Mouse (Mus musculus) embryonic facial prominence, embryonic 13.5 days (tissue): ENCODE data around the gene Tmem95. TPM values are rescaled to one million over a fixed set of nuclear protein-coding genes. Genes with fewer than 3 reads are reported as not detected.
"Not testable (repeated sequence)": the region's sequence is repeated elsewhere in the genome, so short reads cannot be mapped to it uniquely, and the experiment has no call there.

Experiments used
- ATAC-seq: fragments of 200-750 bp; cut with Nextera tagmentation; 2 replicates; pipeline ENCODE4 v1.8.0; 2017; ENCODE audit warnings: low read depth; ENCODE audit not compliant: insufficient number of reproducible peaks, insufficient read depth, low FRiP score, low TSS enrichment
- H3K27ac ChIP-seq: fragments of 300-500 bp; sonication (generic); 2 replicates; pipeline ENCODE4 v1.5.1; 2015; ENCODE audit warnings: moderate library complexity, mild to moderate bottlenecking, inconsistent platforms
- H3K27me3 ChIP-seq: fragments of 300-500 bp; sonication (generic); 2 replicates; pipeline ENCODE4 v1.6.1; 2015; ENCODE audit warnings: mild to moderate bottlenecking, inconsistent platforms
- H3K36me3 ChIP-seq: fragments of 300-500 bp; sonication (generic); 2 replicates; pipeline ENCODE4 v1.6.1; 2015; ENCODE audit warnings: mild to moderate bottlenecking, inconsistent platforms
- H3K4me1 ChIP-seq: fragments of 300-500 bp; sonication (generic); 2 replicates; pipeline ENCODE4 v1.6.1; 2015; ENCODE audit warnings: inconsistent platforms
- H3K4me2 ChIP-seq: fragments of 300-500 bp; sonication (generic); 2 replicates; pipeline ENCODE4 v1.6.1; 2015; ENCODE audit warnings: moderate library complexity, mild to moderate bottlenecking, inconsistent platforms
- H3K4me3 ChIP-seq: fragments of 300-500 bp; sonication (generic); 2 replicates; pipeline ENCODE4 v1.5.1; 2015; ENCODE audit warnings: mild to moderate bottlenecking, inconsistent platforms
- H3K9ac ChIP-seq: fragments of 300-500 bp; sonication (generic); 2 replicates; pipeline ENCODE4 v1.6.1; 2015; ENCODE audit warnings: mild to moderate bottlenecking, inconsistent platforms
- H3K9me3 ChIP-seq: fragments of 300-500 bp; sonication (generic); 2 replicates; pipeline ENCODE4 v1.6.1; 2016; ENCODE audit warnings: inconsistent platforms
- WGBS: fragments of 180-500 bp; shearing (Covaris S2); methylation state at CpG from one replicate; pipeline ENCODE4 v1.1.7; 2015; ENCODE audit warnings: mixed read lengths; 5-methylcytosine and 5-hydroxymethylcytosine counted together
- polyA plus RNA-seq: library from polyadenylated mRNA; unstranded; fragments of >200 nt; fragmentation: Nextera tagmentation; extraction: Ambion mirVana; gene quantifications from 2 replicates; pipeline ENCODE4 v1.2.1, GENCODE M21; 2015

Gene Tmem95
- polyA plus RNA-seq, 1 experiment from 2014 or later = not detected

DNA sequence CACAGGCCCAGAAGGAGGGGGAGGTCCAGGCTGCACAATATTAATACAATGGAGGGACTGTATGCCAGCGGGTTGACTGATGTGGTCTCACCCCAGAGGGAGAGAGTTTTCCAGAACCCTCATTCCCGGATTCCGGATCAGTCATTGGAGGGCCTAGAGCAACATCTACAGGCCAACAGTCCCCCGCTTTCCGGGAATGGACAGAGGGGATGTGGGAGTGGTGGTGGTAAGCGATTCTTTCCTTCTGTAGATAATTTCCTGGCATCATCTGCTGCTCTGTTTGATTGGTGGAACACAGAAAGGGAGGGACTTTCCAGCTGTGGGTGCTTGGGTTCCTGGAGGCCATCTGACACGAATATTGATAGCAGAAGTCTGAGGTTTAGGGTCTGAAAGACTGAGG lies 1.6 kb downstream of the Tmem95 start:
- Histone ChIP-seq H3K4me2 (peak overlapping the region; percentile 49), H3K9ac (0 out of 2 replicates have a peak overlapping the region, but pooled peaks have one; percentile 46), H3K4me1 (peaks cover 57% of the 10 kb centered on the region), H3K27me3 (no peaks in the 10 kb centered on the region), H3K27ac (peak overlapping the region; percentile 91), H3K9me3 (no peaks in the 10 kb centered on the region), H3K36me3 (no peaks in the 10 kb centered on the region), H3K4me3 (peak overlapping the region; percentile 23)
- 35% methylated on average over 7 of the region's 7 CpGs for WGBS
- ATAC-seq = peak; percentile 32; the same call in 1 of the 2 replicates

DNA sequence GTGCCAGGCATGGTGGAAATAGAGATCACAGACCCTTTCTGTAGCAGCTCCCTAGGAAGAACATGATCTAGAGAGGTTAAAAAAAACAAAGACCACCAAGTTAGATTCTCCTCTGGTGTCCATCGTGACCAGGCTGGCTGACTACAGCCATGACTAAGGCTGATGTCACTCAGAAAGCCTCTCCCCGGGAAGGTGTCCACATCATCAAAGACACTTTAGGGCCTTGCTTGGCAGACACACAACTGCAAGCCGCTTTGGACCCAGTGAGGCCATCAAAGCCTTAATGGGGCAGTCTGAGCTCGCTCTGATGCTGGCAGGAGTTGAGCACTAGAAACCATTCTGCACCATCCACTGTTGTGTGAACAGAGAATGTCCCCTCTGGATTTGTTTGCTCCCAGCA lies 5.4 kb downstream of the Tmem95 start:
- WGBS = 90% methylated on average over 4 of the region's 4 CpGs

DNA sequence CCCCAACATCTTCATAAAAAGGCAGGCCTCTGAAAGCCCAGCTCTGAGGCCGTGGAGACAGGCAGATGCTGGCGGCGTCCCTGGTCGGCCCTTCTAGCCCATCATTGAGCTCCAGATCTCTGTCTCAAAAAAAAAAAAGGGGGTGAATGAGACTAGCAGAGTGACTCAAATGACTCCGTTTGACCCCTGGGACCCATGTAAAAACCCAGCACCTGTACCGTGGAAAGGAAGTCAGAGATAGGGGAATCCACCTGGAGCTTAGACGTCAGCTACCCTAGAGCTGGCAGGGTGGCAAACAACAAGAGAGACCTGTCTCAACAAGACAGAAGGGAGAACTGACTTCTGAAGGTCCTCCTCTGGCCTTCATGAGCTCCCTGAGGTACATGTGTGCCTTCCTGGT lies 6.0 kb downstream of the Tmem95 start:
- Histone ChIP-seq H3K27me3 (no peaks in the 10 kb centered on the region), H3K27ac (no peak overlapping the region), H3K9me3 (no peaks in the 10 kb centered on the region), H3K9ac (no peak overlapping the region), H3K4me2 (no peak overlapping the region), H3K4me3 (no peak overlapping the region), H3K36me3 (no peaks in the 10 kb centered on the region), H3K4me1 (peaks cover 17% of the 10 kb centered on the region)
- WGBS = 86% methylated on average over 7 of the region's 7 CpGs
- ATAC-seq = no peak

More for the DNA sequence above, 5.4 kb downstream of the Tmem95 start:
- Histone ChIP-seq H3K27me3 (no peaks in the 10 kb centered on the region), H3K4me3 (no peak overlapping the region), H3K9ac (no peak overlapping the region), H3K4me2 (no peak overlapping the region), H3K9me3 (no peaks in the 10 kb centered on the region), H3K36me3 (no peaks in the 10 kb centered on the region), H3K27ac (no peak overlapping the region), H3K4me1 (peaks cover 23% of the 10 kb centered on the region)
- no peak for ATAC-seq

DNA sequence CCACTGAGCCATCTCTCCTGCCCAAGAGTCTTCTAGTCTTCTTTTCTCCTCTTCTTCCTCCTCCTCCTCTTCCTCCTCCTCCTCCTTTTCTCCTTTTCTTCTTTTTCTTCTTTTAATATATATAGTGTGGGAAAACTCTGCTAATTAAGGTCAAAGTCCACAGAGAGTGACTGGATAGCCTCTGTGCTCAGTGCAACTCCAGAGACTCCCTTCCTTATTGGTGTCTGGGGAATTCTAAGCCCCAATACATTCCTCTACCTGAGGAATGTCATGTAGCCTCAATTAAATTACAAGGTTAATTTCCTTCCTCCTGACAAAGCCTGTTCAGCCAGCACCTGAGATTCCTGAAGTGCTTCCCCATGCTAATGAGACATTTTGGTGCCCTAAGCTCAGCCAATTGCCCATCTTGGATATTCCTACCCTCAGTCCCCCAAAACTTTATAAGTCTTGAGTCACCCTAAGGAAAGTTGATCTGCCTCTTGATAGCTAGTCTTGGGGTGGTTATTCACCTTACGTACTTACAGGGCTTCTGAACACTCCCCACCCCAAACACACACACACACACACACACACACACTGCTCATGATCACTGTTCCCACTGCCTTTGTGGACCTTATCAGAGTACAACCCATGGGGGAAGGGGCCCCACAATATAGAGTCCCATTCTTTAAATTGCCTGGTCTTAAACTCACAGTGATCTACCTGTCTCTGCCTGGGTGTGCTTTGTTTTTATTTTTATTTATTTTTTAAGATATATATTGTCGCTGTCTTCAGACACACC lies 7.3 kb downstream of the Tmem95 start:
- no peak overlapping the region for H3K4me3 ChIP-seq
- H3K4me2 ChIP-seq = no peak overlapping the region
- peaks cover 3% of the 10 kb centered on the region for H3K4me1 ChIP-seq
- no peaks in the 10 kb centered on the region for H3K36me3 ChIP-seq
- 79% methylated on average over 2 of the region's 2 CpGs for WGBS
- no peak overlapping the region for H3K27ac ChIP-seq
- H3K9ac ChIP-seq = no peak overlapping the region
- H3K27me3 ChIP-seq = no peaks in the 10 kb centered on the region
- H3K9me3 ChIP-seq = no peaks in the 10 kb centered on the region
- ATAC-seq = no peak

DNA sequence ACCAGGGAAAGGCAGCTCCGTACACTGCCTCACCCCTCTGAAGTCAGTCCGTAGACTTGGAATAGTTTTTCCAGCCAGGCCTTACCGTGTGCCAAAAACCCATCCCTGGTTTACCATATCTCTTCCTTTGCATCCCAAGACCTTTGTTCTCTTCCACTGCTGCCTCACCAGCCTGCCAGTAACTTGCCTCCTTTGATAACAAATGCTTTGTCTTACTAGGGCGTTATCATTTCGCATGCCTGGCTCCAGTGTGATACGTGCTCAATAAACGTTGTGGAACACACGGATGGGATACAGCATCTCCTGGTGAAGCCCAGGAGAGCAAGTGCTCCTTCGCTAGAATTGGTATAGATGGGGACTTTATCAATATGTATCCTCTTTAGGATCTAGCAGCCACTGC lies 10.5 kb downstream of the Tmem95 start:
- H3K27ac ChIP-seq = no peak overlapping the region
- 0 out of 2 replicates have a peak, but pooled peaks cover 5% of the 10 kb centered on the region for H3K4me1 ChIP-seq
- H3K27me3 ChIP-seq = no peaks in the 10 kb centered on the region
- no peaks in the 10 kb centered on the region for H3K36me3 ChIP-seq
- H3K4me2 ChIP-seq = no peak overlapping the region
- H3K9ac ChIP-seq = no peak overlapping the region
- WGBS = 75% methylated on average over 9 of the region's 9 CpGs
- ATAC-seq = no peak
- H3K9me3 ChIP-seq = no peaks in the 10 kb centered on the region
- H3K4me3 ChIP-seq = no peak overlapping the region

GRCm38 (mm10) chr11:69865561-69865960 lies 12.3 kb downstream of the Tmem95 start:
- Histone ChIP-seq H3K27ac (no peak overlapping the region), H3K4me1 (0 out of 2 replicates have a peak, but pooled peaks cover 5% of the 10 kb centered on the region), H3K9me3 (no peaks in the 10 kb centered on the region), H3K36me3 (no peaks in the 10 kb centered on the region), H3K4me2 (no peak overlapping the region), H3K27me3 (no peaks in the 10 kb centered on the region), H3K9ac (no peak overlapping the region), H3K4me3 (no peak overlapping the region)
- ATAC-seq = no peak
- WGBS = 80% methylated on average over 9 of the region's 9 CpGs

DNA sequence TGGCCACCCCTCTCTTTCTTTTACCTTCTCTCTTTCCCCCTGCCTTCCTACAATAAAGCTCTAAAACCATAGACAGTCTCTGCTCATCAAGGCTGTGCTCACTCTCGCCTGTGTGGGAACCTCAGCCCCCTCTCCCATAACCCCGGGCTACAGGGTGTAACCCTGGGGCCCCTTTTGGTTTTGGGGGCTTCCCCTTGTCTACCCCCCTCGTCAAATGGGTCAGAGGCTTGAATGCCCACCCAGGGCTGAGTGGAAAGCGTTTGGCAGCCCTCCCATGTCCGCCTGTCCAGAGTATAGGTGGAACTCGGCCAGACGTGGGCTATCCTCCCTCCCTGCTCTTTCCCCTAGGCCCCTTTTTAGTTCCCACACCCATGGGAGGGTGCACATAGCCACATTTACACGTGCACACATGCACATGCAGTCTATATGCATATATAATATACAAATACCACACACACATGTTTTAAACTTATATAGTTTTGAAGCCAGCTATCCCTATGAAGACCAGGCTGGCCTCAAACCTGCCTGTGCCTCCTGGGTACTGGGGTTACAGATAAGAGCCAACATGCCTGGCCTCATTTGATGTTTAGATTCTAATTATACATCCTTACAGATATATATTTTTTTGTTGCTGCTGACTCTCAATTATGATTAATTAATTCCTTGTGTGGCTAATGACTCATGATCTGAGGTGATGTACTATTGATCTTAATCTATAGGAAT lies 13.5 kb downstream of the Tmem95 start:
- Histone ChIP-seq H3K27ac (no peak overlapping the region), H3K27me3 (peaks cover 5% of the 10 kb centered on the region), H3K4me3 (no peak overlapping the region), H3K4me2 (no peak overlapping the region), H3K4me1 (0 out of 2 replicates have a peak, but pooled peaks cover 5% of the 10 kb centered on the region), H3K9ac (no peak overlapping the region), H3K36me3 (no peaks in the 10 kb centered on the region), H3K9me3 (no peaks in the 10 kb centered on the region)
- ATAC-seq = no peak
- 49% methylated on average over 8 of the region's 8 CpGs for WGBS

GRCm38 (mm10) chr11:69863729-69864128 lies 14.1 kb downstream of the Tmem95 start:
- not testable (repeated sequence) for H3K4me1 ChIP-seq, H3K4me3 ChIP-seq, H3K4me2 ChIP-seq, H3K36me3 ChIP-seq, H3K27ac ChIP-seq, H3K9ac ChIP-seq, ATAC-seq, H3K9me3 ChIP-seq
- 76% methylated on average over 3 of the region's 3 CpGs for WGBS
- peaks cover 10% of the 10 kb centered on the region for H3K27me3 ChIP-seq

GRCm38 (mm10) chr11:69858113-69858998 lies 19.5 kb downstream of the Tmem95 start, which contains the start of gene Tnk1:
TSS of gene Tnk1 (minus strand) at chr11:69858730.
- H3K9ac ChIP-seq = peak within 1 kb of the TSS; percentile 58; the same call in 1 of the 2 replicates
- H3K27ac ChIP-seq = peak within 1 kb of the TSS; percentile 73

DNA sequence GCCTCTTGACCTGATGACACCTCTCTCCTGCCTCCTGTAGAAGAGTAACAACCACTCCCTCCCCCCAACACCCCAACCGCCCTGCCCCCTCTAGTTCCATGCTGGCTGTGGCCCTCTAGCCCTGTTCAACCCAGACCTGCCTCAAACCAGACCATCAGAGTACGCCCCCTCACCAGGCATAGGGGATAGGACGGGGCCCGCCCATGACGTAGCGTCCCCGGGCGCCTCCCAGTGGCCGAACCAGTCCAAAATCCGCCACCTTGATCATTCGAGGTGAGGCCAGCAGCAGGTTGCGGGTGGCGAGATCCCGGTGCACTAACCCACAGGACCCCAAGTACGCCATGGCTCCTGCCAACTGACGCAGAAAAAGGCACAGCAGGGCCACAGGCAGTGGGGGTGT lies 22.5 kb downstream of the Tmem95 start:
- H3K9ac ChIP-seq = no peak overlapping the region
- WGBS = 25% methylated on average over 16 of the region's 16 CpGs
- no peaks in the 10 kb centered on the region for H3K9me3 ChIP-seq
- ATAC-seq = no peak
- H3K4me2 ChIP-seq = peak overlapping the region; percentile 30
- H3K36me3 ChIP-seq = peaks cover 27% of the 10 kb centered on the region
- H3K4me1 ChIP-seq = peaks cover 18% of the 10 kb centered on the region
- H3K27ac ChIP-seq = no peak overlapping the region
- H3K4me3 ChIP-seq = no peak overlapping the region
- H3K27me3 ChIP-seq = peaks cover 27% of the 10 kb centered on the region

More at GRCm38 (mm10) chr11:69858113-69858998, 19.5 kb downstream of the Tmem95 start, which contains the start of gene Tnk1:
- peaks cover 27% of the 10 kb centered on the region for H3K27me3 ChIP-seq
- 17% methylated on average over 30 of the region's 30 CpGs for WGBS
- no peak for ATAC-seq
- no peaks in the 10 kb centered on the region for H3K9me3 ChIP-seq
- peaks cover 9% of the 10 kb centered on the region for H3K4me1 ChIP-seq
- peak within 1 kb of the TSS; percentile 27 for H3K4me3 ChIP-seq
- H3K4me2 ChIP-seq = peak within 1 kb of the TSS; percentile 42
- no peaks in the 10 kb centered on the region; the same call in 1 of the 2 replicates for H3K36me3 ChIP-seq

DNA sequence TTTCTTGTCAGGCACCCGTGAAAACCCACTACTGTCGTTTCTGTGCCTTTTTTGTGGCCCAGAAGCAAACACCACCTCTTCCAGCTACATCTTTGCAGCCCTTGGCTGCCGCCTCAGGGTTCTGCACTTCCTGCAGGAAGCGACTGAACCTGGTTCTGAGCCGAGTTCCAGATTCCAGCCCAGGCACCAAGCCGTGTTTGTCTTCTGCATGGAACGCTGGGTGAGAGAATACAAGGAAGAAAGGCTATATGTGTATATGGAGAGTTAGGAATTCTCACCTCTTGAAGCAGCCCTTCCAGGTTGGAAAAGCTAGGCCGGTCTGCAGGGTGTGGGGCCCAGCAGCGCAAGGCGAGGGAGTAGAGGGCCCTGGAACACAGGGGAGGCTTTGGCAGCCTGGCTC lies 23.1 kb downstream of the Tmem95 start:
- no peak for ATAC-seq
- H3K9ac ChIP-seq = no peak overlapping the region
- 84% methylated on average over 10 of the region's 10 CpGs for WGBS
- no peak overlapping the region for H3K4me2 ChIP-seq
- no peaks in the 10 kb centered on the region for H3K9me3 ChIP-seq
- H3K4me3 ChIP-seq = no peak overlapping the region
- peaks cover 22% of the 10 kb centered on the region for H3K4me1 ChIP-seq
- peaks cover 34% of the 10 kb centered on the region for H3K36me3 ChIP-seq
- no peak overlapping the region for H3K27ac ChIP-seq
- peaks cover 26% of the 10 kb centered on the region for H3K27me3 ChIP-seq
